Mouse (Mus musculus) bone marrow macrophage, adult 2 months (primary cell): ENCODE results near the gene Prkca.
A peak's percentile ranks its signal among the peaks of the same experiment; 100 is the strongest.

Source experiments
- CTCF ChIP-seq: IDR thresholded peaks from 2 replicates; pipeline ENCODE4 v1.5.1; 2012; ENCODE audit warnings: low read depth, mild to moderate bottlenecking, low read length, moderate library complexity
- POLR2A ChIP-seq: IDR thresholded peaks from 2 replicates; pipeline ENCODE4 v1.6.1; 2012; ENCODE audit warnings: mild to moderate bottlenecking, low read depth, low read length, borderline replicate concordance

DNA sequence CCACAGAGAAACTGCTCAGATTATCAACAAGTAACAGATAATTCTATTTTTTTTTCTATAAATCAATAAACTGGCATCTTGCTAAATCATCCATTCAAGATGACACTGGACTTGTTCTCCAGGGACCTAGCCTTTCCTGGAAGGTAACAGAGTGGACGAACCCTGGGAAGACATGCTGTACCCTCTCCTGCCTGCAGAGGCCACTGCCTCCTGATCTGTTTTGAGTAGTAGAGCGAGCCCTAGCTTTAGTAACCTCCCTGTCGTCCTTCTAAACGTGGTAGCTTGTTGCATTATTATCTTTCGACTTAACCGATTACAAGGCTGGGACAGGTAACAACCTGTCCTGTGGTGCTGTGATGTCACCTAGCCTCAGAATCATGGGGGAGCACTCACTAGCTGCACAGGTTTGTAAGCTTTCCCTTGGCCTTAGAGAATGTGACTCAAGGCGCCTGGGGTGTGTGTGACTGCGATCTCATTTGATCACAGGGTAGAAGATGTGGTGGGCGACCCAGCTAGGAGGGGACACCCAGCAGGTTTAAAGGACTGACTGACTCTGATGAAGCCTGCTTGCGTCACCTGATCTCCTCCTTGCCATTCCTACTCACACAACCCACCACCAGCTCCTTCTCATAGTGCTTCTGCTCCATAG is 312.6 kb downstream of the Prkca start:
- TF ChIP-seq POLR2A: no peak
- TF ChIP-seq CTCF: 0 out of 2 replicates have a peak, but pooled peaks have one; percentile 16
